Mouse (Mus musculus) midbrain, embryonic 13.5 days (tissue): ENCODE results near the gene Auts2. TPM values are rescaled to one million over a fixed set of nuclear protein-coding genes. Genes with fewer than 3 reads are reported as not detected.

Experiments
- ATAC-seq: fragments of 200-750 bp; cut with Nextera tagmentation; 2 replicates; pipeline ENCODE4 v1.8.0; 2017; ENCODE audit warnings: mild to moderate bottlenecking, moderate TSS enrichment, moderate library complexity
- H3K27ac ChIP-seq: fragments of 300-500 bp; sonication (generic); 2 replicates; pipeline ENCODE4 v1.5.1; 2015; ENCODE audit warnings: inconsistent platforms, mild to moderate bottlenecking, moderate library complexity
- H3K27me3 ChIP-seq: fragments of 300-500 bp; sonication (generic); 2 replicates; pipeline ENCODE4 v1.6.1; 2015; ENCODE audit warnings: mild to moderate bottlenecking, inconsistent platforms
- H3K36me3 ChIP-seq: fragments of 300-500 bp; sonication (generic); 2 replicates; pipeline ENCODE4 v1.6.1; 2015; ENCODE audit warnings: mild to moderate bottlenecking, inconsistent platforms
- H3K4me1 ChIP-seq: fragments of 300-500 bp; sonication (generic); replicated peaks from 2 replicates; pipeline ENCODE4 v1.6.1; 2015; ENCODE audit warnings: inconsistent platforms
- H3K4me2 ChIP-seq: fragments of 300-500 bp; sonication (generic); replicated peaks from 2 replicates; pipeline ENCODE4 v1.6.1; 2015; ENCODE audit warnings: moderate library complexity, mild to moderate bottlenecking, inconsistent platforms
- H3K4me3 ChIP-seq: fragments of 300-500 bp; sonication (generic); replicated peaks from 2 replicates; pipeline ENCODE4 v1.5.1; 2015; ENCODE audit warnings: mild to moderate bottlenecking, inconsistent platforms
- H3K9ac ChIP-seq: fragments of 300-500 bp; sonication (generic); replicated peaks from 2 replicates; pipeline ENCODE4 v1.6.1; 2015; ENCODE audit warnings: mild to moderate bottlenecking, inconsistent platforms
- H3K9me3 ChIP-seq: fragments of 300-500 bp; sonication (generic); 2 replicates; pipeline ENCODE4 v1.6.1; 2016; ENCODE audit warnings: mild to moderate bottlenecking, inconsistent platforms
- WGBS: fragments of 180-500 bp; shearing (Covaris S2); methylation state at CpG from one replicate; pipeline ENCODE4 v1.1.7; 2015; 5-methylcytosine and 5-hydroxymethylcytosine counted together
- polyA plus RNA-seq: library from polyadenylated mRNA; unstranded; fragments of >200 nt; fragmentation: Nextera tagmentation; extraction: Ambion mirVana; gene quantifications from 2 replicates; pipeline ENCODE4 v1.2.1, GENCODE M21; 2015

Gene Auts2
- polyA plus RNA-seq, 1 experiment from 2014 or later: 76.2 TPM

DNA sequence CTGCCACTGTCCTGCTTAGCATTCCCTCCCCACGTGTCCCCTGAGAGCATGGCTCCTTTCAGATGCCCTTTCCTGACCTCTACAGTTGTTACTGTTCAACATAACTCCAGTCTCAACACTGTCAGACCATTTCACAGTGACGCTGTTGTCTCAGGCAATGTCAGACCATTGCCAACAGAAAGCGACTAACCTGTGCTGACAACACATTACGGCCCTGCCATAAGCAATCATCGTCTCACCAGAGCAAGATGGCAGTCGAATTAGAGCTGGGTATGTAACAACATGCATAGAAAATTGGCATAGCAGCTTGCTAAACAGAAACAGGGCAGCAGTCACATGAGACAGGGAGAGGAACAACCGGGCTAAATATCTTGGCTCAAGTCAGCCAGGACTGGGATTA is 614.4 kb downstream of the Auts2 start:
- 59% methylated on average over 7 of the region's 7 CpGs for WGBS
- ATAC-seq: no peak
- no peak overlapping the region for H3K9ac ChIP-seq

DNA sequence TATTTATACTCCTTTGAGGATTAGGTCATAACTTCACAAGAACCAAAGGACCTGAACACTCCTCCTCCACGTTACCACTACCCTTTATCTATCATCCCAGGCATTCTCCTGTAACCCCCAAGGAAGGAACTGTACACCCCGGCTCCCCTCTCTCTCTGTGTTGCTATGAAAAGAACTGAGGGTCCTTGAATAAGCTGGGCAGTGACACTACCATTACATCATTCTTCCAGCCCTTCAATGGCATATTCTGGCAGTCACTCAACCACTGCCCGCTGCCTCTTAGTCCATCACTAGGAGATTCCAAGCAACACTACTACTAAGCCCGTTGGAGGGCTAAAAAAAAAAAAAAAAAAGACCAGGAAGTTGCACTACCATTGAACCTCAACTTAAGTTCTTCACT is 620.4 kb downstream of the Auts2 start:
- H3K36me3 ChIP-seq: no peaks in the 10 kb centered on the region
- no peak overlapping the region for H3K27ac ChIP-seq
- no peak for ATAC-seq
- no peak overlapping the region for H3K4me3 ChIP-seq
- H3K4me2 ChIP-seq: no peak overlapping the region
- 85% methylated on average over 4 of the region's 4 CpGs for WGBS
- H3K9ac ChIP-seq: no peak overlapping the region
- H3K9me3 ChIP-seq: no peaks in the 10 kb centered on the region
- H3K4me1 ChIP-seq: peaks cover 38% of the 10 kb centered on the region
- H3K27me3 ChIP-seq: no peaks in the 10 kb centered on the region

More for the DNA sequence above, 614.4 kb downstream of the Auts2 start:
- H3K4me1 ChIP-seq: peaks cover 15% of the 10 kb centered on the region; the same call in 1 of the 2 replicates
- H3K27me3 ChIP-seq: no peaks in the 10 kb centered on the region
- no peaks in the 10 kb centered on the region for H3K9me3 ChIP-seq
- 0 out of 2 replicates have a peak overlapping the region, but pooled peaks have one; percentile 19 for H3K27ac ChIP-seq
- H3K4me3 ChIP-seq: no peak overlapping the region
- no peak overlapping the region for H3K4me2 ChIP-seq
- H3K36me3 ChIP-seq: no peaks in the 10 kb centered on the region

DNA sequence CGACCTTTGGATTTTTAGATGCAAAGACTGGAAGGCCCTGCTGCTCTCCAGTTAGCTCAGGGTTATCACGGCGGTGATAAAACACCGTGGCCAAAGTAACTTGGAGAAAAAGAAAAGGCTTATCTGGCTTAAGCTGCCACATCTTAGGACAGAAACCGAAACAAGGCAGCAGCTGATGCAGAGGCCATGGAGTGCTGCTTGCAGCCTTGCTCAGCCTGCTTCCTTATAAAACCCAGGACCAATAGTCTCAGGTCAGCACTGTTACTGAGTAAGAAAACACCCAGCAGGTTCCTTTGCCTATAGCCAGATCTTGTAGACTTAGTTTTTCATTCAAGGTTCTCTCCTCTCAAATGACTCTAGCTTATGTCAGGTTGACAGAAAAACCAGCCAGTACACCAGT is 621.0 kb downstream of the Auts2 start:
- WGBS: 50% methylated on average over 5 of the region's 5 CpGs
- Histone ChIP-seq H3K4me3 (no peak overlapping the region), H3K4me1 (peaks cover 43% of the 10 kb centered on the region), H3K9ac (no peak overlapping the region), H3K27ac (no peak overlapping the region), H3K36me3 (no peaks in the 10 kb centered on the region), H3K27me3 (no peaks in the 10 kb centered on the region), H3K4me2 (no peak overlapping the region), H3K9me3 (no peaks in the 10 kb centered on the region)
- ATAC-seq: no peak

DNA sequence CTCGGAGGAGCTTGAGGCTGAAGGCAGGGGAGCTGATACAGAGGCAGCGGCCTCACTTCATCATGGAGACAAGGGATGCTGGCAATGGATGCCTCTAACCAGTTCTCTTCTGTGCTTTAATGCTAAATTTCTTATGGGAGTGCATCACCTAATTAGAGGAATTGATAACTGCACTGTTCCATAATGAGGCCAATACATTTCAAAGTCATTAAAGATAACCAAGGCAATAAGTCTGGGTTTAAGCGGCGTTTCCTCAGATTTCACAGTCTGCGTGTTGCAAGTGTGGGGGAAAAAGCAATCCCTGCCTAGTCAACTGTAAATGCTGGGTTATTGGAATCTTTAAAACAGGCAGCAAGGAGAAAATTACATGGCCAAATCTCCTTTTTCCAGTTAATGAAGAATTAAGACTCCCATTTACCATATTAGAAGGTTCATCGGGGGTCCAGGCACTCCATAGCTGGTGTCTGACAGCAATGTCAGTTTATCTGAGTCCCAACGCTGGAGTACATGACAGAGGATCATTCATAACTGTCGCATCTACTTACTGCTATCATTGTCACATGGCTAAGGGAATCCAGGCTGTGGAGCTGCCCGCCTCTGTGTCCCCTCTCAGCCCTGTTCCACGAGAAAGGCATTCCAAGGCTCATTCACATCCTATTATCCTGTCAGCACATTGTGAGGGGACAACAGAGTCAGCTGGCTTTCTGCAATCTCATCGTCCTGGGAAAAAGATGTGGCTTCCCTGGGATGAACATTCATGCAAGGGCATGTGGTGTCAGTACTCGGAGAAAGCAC is 623.0 kb downstream of the Auts2 start:
- Histone ChIP-seq H3K36me3 (no peaks in the 10 kb centered on the region), H3K4me1 (peaks cover 60% of the 10 kb centered on the region), H3K9ac (no peak overlapping the region), H3K9me3 (no peaks in the 10 kb centered on the region), H3K27ac (peak overlapping the region; percentile 31), H3K27me3 (0 out of 2 replicates have a peak, but pooled peaks cover 4% of the 10 kb centered on the region), H3K4me3 (no peak overlapping the region), H3K4me2 (no peak overlapping the region)
- peak; percentile 53 for ATAC-seq
- 34% methylated on average over 12 of the region's 12 CpGs for WGBS

DNA sequence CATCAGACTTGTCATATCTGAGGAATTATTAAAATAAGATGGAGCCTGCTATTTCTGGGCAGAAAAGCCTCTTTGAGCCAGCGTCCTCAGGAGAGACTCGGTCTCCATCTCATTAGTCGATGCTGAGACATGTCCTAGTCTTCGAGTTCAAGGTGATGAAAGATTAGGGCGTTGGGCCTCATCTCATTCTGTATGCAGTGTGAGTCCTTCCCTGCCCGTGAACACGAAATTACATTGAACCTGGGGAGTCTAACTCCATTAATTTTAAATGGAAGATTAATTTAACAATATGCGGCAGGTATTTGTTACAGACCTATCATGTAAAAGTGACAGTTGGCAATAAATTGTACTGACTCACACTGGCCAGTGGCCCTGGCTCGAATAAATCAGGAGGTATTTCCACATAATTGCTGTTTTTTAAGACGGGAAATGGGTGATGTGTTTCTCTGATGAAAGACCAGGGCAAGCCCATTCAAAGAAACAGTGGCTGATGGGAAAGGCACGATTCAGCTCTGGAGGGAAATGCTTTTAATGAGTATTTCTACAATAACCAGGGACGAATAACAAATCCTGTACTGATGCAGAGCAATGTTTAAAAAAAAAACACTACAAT is 626.2 kb downstream of the Auts2 start:
- Histone ChIP-seq H3K36me3 (no peaks in the 10 kb centered on the region), H3K27me3 (0 out of 2 replicates have a peak, but pooled peaks cover 7% of the 10 kb centered on the region), H3K4me3 (no peak overlapping the region), H3K9ac (no peak overlapping the region), H3K4me1 (peaks cover 75% of the 10 kb centered on the region), H3K27ac (peak overlapping the region; percentile 71), H3K9me3 (no peaks in the 10 kb centered on the region), H3K4me2 (no peak overlapping the region)
- 38% methylated on average over 12 of the region's 12 CpGs for WGBS
- ATAC-seq: peak; percentile 78

DNA sequence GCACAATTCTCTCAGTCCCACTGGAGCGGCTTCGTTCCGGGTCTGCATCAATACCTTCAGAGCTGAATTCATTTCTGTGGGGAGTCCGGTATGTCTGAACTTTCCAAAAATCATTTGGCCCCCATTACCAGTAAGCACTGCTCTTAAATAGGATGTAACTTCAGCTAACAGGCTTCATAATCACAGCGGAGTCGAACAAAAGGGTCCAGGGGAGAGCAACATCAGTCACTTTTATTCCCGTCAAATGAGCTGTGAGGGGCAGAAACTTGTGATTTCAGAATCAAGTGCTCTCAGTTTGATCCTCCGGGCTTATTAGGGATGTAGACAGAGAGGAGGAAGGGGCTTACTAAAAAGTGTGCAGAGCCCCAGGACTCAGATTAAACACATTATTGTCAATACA is 629.6 kb downstream of the Auts2 start:
- Histone ChIP-seq H3K4me1 (peaks cover 53% of the 10 kb centered on the region), H3K4me2 (no peak overlapping the region), H3K27me3 (0 out of 2 replicates have a peak, but pooled peaks cover 7% of the 10 kb centered on the region), H3K9ac (no peak overlapping the region), H3K4me3 (no peak overlapping the region), H3K27ac (no peak overlapping the region; the same call in 1 of the 2 replicates), H3K9me3 (no peaks in the 10 kb centered on the region), H3K36me3 (peaks cover 3% of the 10 kb centered on the region; the same call in 1 of the 2 replicates)
- ATAC-seq: 0 out of 2 replicates have a peak, but pooled peaks have one; percentile 17
- WGBS: 13% methylated on average over 8 of the region's 8 CpGs

DNA sequence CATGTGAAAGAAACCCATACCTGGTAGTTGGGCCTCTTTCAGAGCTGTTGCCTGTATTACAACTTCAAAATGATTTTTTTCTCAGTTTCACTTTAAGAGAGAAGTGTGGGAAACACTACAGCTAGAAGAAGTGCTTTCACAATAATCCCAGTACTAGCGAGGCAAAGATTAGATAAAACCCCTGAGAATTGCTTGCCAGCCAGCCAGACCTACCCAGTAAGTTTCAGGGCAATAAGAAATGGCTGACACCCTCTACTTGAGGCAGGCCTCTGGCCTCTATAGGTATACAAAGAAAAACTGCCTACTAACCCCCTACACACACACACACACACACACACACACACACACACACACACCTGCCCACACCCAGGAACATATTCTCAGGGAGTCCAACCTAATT is 630.2 kb downstream of the Auts2 start:
- ATAC-seq: no peak
- H3K4me2 ChIP-seq: no peak overlapping the region
- no peak overlapping the region for H3K4me3 ChIP-seq
- no peak overlapping the region for H3K27ac ChIP-seq
- peaks cover 3% of the 10 kb centered on the region; the same call in 1 of the 2 replicates for H3K36me3 ChIP-seq
- WGBS: 47% methylated on average over 1 of the region's 1 CpGs
- H3K9me3 ChIP-seq: no peaks in the 10 kb centered on the region
- H3K27me3 ChIP-seq: 0 out of 2 replicates have a peak, but pooled peaks cover 7% of the 10 kb centered on the region
- H3K9ac ChIP-seq: no peak overlapping the region
- peaks cover 47% of the 10 kb centered on the region for H3K4me1 ChIP-seq

DNA sequence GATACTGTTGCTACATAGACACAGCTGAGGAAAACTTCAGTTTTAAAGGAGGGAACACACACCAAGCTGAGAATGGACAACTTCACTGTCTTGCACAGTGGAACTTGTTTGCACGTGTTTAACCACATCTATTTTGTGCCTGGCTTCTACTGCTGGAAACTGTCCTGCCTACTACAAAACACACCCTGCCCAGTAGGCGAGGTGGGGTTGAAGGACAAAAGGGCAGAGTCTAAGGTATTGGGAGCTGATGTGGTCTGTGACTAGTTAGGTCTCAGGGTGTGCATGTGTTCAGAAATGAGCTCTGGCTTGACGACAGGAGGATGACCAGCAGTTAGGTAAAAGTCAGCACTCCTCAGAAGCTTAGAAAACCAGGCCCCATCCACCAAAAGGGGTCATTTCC is 636.8 kb downstream of the Auts2 start:
- peaks cover 3% of the 10 kb centered on the region; the same call in 1 of the 2 replicates for H3K36me3 ChIP-seq
- peaks cover 5% of the 10 kb centered on the region; the same call in 1 of the 2 replicates for H3K4me1 ChIP-seq
- 91% methylated on average over 3 of the region's 3 CpGs for WGBS
- no peak overlapping the region for H3K27ac ChIP-seq
- no peaks in the 10 kb centered on the region for H3K27me3 ChIP-seq
- no peak overlapping the region for H3K4me2 ChIP-seq
- no peaks in the 10 kb centered on the region for H3K9me3 ChIP-seq
- H3K9ac ChIP-seq: no peak overlapping the region
- no peak overlapping the region for H3K4me3 ChIP-seq
- no peak for ATAC-seq

DNA sequence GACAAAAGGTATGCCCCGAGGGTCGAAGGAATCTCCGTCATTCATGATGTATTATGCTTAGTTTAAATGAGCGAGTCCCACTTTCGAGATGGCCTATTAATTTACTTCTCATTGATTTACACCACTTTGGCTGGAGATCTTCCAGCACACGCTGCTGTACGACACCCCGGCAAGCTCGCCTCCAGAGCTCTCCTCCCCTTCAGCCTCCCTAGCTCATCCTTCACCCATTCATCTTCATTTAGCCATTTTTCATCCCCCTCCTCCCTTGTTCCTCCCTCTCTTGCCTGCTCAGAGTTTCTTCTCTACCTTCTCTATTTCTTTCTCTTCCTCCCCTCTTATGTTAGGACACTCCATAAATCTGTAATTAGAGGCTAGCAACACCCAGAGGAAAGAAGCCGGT is 638.7 kb downstream of the Auts2 start:
- Histone ChIP-seq H3K9ac (no peak overlapping the region), H3K4me3 (no peak overlapping the region), H3K4me2 (no peak overlapping the region), H3K27ac (no peak overlapping the region), H3K9me3 (no peaks in the 10 kb centered on the region), H3K36me3 (peaks cover under 1% of the 10 kb centered on the region; the same call in 1 of the 2 replicates), H3K4me1 (peaks cover 5% of the 10 kb centered on the region; the same call in 1 of the 2 replicates), H3K27me3 (no peaks in the 10 kb centered on the region)
- ATAC-seq: no peak
- WGBS: 82% methylated on average over 10 of the region's 10 CpGs

DNA sequence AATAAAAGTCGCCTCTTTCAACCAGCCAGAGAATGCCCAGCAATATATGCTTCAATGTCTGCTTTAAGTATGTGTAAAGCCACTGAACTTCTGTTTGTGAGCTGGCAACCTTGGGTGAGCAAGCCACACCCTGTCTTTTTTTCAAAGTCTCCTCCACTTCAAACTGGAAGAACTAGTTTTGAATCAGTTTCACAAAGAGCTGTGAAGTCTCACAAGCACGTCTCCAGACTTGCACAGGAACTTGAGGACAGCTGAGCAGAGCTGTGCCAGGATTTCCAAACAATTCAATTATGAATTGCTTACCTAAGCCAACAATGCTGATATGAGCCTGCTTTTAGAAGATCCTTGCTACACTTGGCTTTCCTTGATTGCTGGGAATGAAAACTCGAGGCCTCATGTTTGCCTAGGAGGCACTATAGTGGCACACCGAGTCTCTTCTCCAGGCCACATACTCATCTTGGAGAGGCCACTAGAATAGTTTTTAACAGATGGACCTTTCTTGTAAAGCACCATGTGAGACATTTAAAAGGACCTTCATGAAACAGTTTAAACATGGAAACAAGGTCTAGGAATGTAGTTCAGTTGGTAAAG is 645.0 kb downstream of the Auts2 start:
- Histone ChIP-seq H3K4me3 (no peak overlapping the region), H3K27ac (no peak overlapping the region), H3K9me3 (no peaks in the 10 kb centered on the region), H3K27me3 (no peaks in the 10 kb centered on the region), H3K4me2 (no peak overlapping the region), H3K4me1 (0 out of 2 replicates have a peak, but pooled peaks cover 6% of the 10 kb centered on the region), H3K9ac (no peak overlapping the region), H3K36me3 (no peaks in the 10 kb centered on the region)
- WGBS: 84% methylated on average over 4 of the region's 4 CpGs
- no peak for ATAC-seq

DNA sequence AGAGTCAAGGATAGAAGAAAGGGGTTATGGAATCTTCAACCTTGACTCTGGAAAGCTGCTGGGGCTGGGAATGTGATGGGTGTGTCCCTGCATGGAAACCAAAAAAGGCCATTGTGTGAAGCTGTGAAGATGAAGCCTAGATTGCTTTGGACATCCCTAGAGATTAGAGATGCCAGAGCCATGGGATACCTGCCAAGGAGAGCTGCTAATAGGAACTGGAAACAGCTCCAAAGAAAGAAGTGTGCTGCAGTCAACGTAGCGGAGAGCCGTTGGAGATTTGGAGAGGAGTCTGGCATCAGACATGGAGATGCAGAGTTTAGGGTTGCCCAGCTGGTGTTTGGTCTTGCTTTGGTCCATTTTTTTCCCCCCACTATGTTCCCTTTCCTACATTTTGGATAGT is 656.5 kb downstream of the Auts2 start:
- no peaks in the 10 kb centered on the region for H3K36me3 ChIP-seq
- WGBS: 93% methylated on average over 3 of the region's 3 CpGs
- no peak overlapping the region for H3K4me2 ChIP-seq
- no peaks in the 10 kb centered on the region for H3K27me3 ChIP-seq
- H3K4me1 ChIP-seq: peaks cover 2% of the 10 kb centered on the region
- no peak overlapping the region for H3K4me3 ChIP-seq
- no peaks in the 10 kb centered on the region for H3K9me3 ChIP-seq
- no peak overlapping the region for H3K9ac ChIP-seq
- H3K27ac ChIP-seq: no peak overlapping the region
- ATAC-seq: no peak

DNA sequence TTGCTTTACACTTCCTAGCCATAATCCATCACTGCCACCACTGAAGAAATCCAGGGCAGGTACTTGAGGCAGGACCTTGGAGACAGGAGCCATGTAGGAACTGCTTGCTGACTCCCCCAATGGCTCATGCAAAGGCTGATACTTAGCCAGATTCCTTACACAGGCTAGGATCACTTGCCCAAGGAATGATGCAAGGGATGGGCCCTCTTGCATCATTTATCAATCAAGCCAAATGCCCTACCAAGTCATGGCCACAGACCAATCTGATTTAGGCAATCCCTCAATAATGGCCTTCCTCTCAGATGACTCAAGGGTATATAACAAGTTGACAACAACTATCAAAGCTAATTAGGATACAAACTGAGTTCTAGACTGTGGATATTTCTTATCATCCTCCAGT is 666.6 kb downstream of the Auts2 start:
- ATAC-seq: no peak
- H3K9me3 ChIP-seq: no peaks in the 10 kb centered on the region
- H3K4me1 ChIP-seq: peaks cover 7% of the 10 kb centered on the region
- H3K27me3 ChIP-seq: no peaks in the 10 kb centered on the region
- H3K4me3 ChIP-seq: no peak overlapping the region
- H3K9ac ChIP-seq: no peak overlapping the region
- no peak overlapping the region for H3K27ac ChIP-seq
- no peaks in the 10 kb centered on the region for H3K36me3 ChIP-seq
- no peak overlapping the region for H3K4me2 ChIP-seq
